Mouse (Mus musculus): ENCODE data around the gene Cenpf. TPM values are rescaled to one million over a fixed set of nuclear protein-coding genes. Genes with fewer than 3 reads are reported as not detected.
A peak's percentile ranks its signal among the peaks of the same experiment; 100 is the strongest.
"Not testable (repeated sequence)": the region's sequence is repeated elsewhere in the genome, so short reads cannot be mapped to it uniquely, and the experiment has no call there.

Gene Cenpf
- total RNA-seq, 2 experiments from 2014 or later = 449 to 652 TPM

GRCm38 (mm10) chr1:189698416-189698815, 10.5 kb upstream of the Cenpf start:
- peak; percentile 49; the same call in 1 of the 2 replicates for ATAC-seq (replicated peaks; ENCODE audit: low FRiP score, poor library complexity, severe bottlenecking)

GRCm38 (mm10) chr1:189695321-189695720, 7.4 kb upstream of the Cenpf start:
- ATAC-seq (replicated peaks; ENCODE audit: low FRiP score, poor library complexity, severe bottlenecking) = peak; percentile 54

GRCm38 (mm10) chr1:189694391-189694790, 6.5 kb upstream of the Cenpf start:
- ATAC-seq (replicated peaks; ENCODE audit: low FRiP score, poor library complexity, severe bottlenecking) = no peak

GRCm38 (mm10) chr1:189692442-189692841, 4.6 kb upstream of the Cenpf start:
- ATAC-seq (replicated peaks; ENCODE audit: low FRiP score, poor library complexity, severe bottlenecking) = not testable (repeated sequence)

- ATAC-seq (replicated peaks; ENCODE audit: low FRiP score, poor library complexity, severe bottlenecking) = no peak
Measured at GRCm38 (mm10) chr1:189689050-189689833, 1.4 kb upstream of the Cenpf start.

- ATAC-seq (replicated peaks; ENCODE audit: low FRiP score, poor library complexity, severe bottlenecking) = no peak
Measured at GRCm38 (mm10) chr1:189688388-189688750, 483 bp upstream of the Cenpf start.

GRCm38 (mm10) chr1:189686025-189686424, 1.9 kb downstream of the Cenpf start:
- ATAC-seq (replicated peaks; ENCODE audit: low FRiP score, poor library complexity, severe bottlenecking) = no peak

GRCm38 (mm10) chr1:189684786-189685415, 3.0 kb downstream of the Cenpf start:
- ATAC-seq (replicated peaks; ENCODE audit: low FRiP score, poor library complexity, severe bottlenecking) = no peak

GRCm38 (mm10) chr1:189679555-189679954, 8.3 kb downstream of the Cenpf start:
- ATAC-seq (replicated peaks; ENCODE audit: low FRiP score, poor library complexity, severe bottlenecking) = no peak

GRCm38 (mm10) chr1:189675953-189676352, 11.9 kb downstream of the Cenpf start:
- ATAC-seq (replicated peaks; ENCODE audit: low FRiP score, poor library complexity, severe bottlenecking) = no peak

- no peak for ATAC-seq (replicated peaks; ENCODE audit: low FRiP score, poor library complexity, severe bottlenecking)
Measured at GRCm38 (mm10) chr1:189675421-189675820, 12.5 kb downstream of the Cenpf start.

- ATAC-seq (replicated peaks; ENCODE audit: low FRiP score, poor library complexity, severe bottlenecking) = no peak
Measured at GRCm38 (mm10) chr1:189665966-189666365, 21.9 kb downstream of the Cenpf start.

GRCm38 (mm10) chr1:189664873-189665144, 23.1 kb downstream of the Cenpf start:
- ATAC-seq (replicated peaks; ENCODE audit: low FRiP score, poor library complexity, severe bottlenecking) = no peak

GRCm38 (mm10) chr1:189664061-189664872, 23.6 kb downstream of the Cenpf start:
- ATAC-seq (replicated peaks; ENCODE audit: low FRiP score, poor library complexity, severe bottlenecking) = no peak

- no peak for ATAC-seq (replicated peaks; ENCODE audit: low FRiP score, poor library complexity, severe bottlenecking)
Measured at GRCm38 (mm10) chr1:189663437-189663836, 24.4 kb downstream of the Cenpf start.

- ATAC-seq (replicated peaks; ENCODE audit: low FRiP score, poor library complexity, severe bottlenecking) = no peak
Measured at GRCm38 (mm10) chr1:189661856-189662255, 26.0 kb downstream of the Cenpf start.

- no peak for ATAC-seq (replicated peaks; ENCODE audit: low FRiP score, poor library complexity, severe bottlenecking)
Measured at GRCm38 (mm10) chr1:189657406-189657805, 30.5 kb downstream of the Cenpf start.

- no peak for ATAC-seq (replicated peaks; ENCODE audit: low FRiP score, poor library complexity, severe bottlenecking)
Measured at GRCm38 (mm10) chr1:189653746-189654145, 34.1 kb downstream of the Cenpf start.

GRCm38 (mm10) chr1:189646597-189646996, 41.3 kb downstream of the Cenpf start:
- ATAC-seq (replicated peaks; ENCODE audit: low FRiP score, poor library complexity, severe bottlenecking) = no peak

GRCm38 (mm10) chr1:189645371-189645770, 42.5 kb downstream of the Cenpf start:
- no peak for ATAC-seq (replicated peaks; ENCODE audit: low FRiP score, poor library complexity, severe bottlenecking)
